Comparison of ENCODE assay signal across 17 mouse cellular contexts in genomic region chr16:23885098-23885497, GRCm38 (mm10). TPM values are rescaled to one million over a fixed set of nuclear protein-coding genes. Genes with fewer than 3 reads are reported as not detected.
"Had no signal": no experiment of that assay in that cellular context is flagged by ENCODE, and none has a peak within 500 bp of the region (broad histone marks: within the 10 kb centered on the region; RNA-seq: fewer than 3 reads in every experiment).

No protein-coding gene starts in this region.

- H3K4me2 ChIP-seq: kidney, embryonic 15.5 days; limb, embryonic 15.5 days; liver, embryonic 12.5 days; lung, embryonic 14.5 days; midbrain, embryonic 12.5 days; neural tube, embryonic 12.5 days had no signal

- H3K9me3 ChIP-seq: kidney, embryonic 15.5 days; limb, embryonic 15.5 days; liver, embryonic 12.5 days; midbrain, embryonic 12.5 days; neural tube, embryonic 12.5 days had no signal

- H3K4me1 ChIP-seq: kidney, embryonic 15.5 days; limb, embryonic 15.5 days; liver, embryonic 12.5 days had no signal

- DNase-seq: kidney, postnatal 14 days; left cerebral cortex, postnatal 4 days; lung, embryonic 14.5 days; lung, postnatal 10 days; lung, postnatal 4 days; right cerebral cortex, postnatal 14 days; thymus, postnatal 4 days had no signal

- H3K9ac ChIP-seq: kidney, embryonic 15.5 days; limb, embryonic 15.5 days; liver, embryonic 12.5 days; lung, embryonic 14.5 days; midbrain, embryonic 12.5 days; neural tube, embryonic 12.5 days had no signal

- H3K27ac ChIP-seq: kidney, embryonic 15.5 days; limb, embryonic 15.5 days; liver, embryonic 12.5 days; midbrain, embryonic 12.5 days; neural tube, embryonic 12.5 days; stomach, postnatal 0 days had no signal

- H3K36me3 ChIP-seq: kidney, embryonic 15.5 days; limb, embryonic 15.5 days; liver, embryonic 12.5 days; midbrain, embryonic 12.5 days; neural tube, embryonic 12.5 days had no signal

- H3K4me3 ChIP-seq: kidney, embryonic 15.5 days; limb, embryonic 15.5 days; liver, embryonic 12.5 days; midbrain, embryonic 12.5 days; myocyte; neural tube, embryonic 12.5 days had no signal

- ATAC-seq: liver, embryonic 12.5 days had no signal

RNA-seq across cellular contexts. Expression of gene Sst, which starts 5.7 kb away (rescaled TPM):
- polyA plus RNA-seq: liver, embryonic 12.5 days; lung, embryonic 14.5 days; myocyte had no signal

RNA-seq across cellular contexts. Expression of gene Rtp2, which starts 47.1 kb away (rescaled TPM):
- polyA plus RNA-seq: kidney, embryonic 15.5 days; large intestine, adult 2 months; limb, embryonic 15.5 days; liver, embryonic 12.5 days; liver, embryonic 16.5 days; lung, embryonic 14.5 days; midbrain, embryonic 12.5 days; neural tube, embryonic 12.5 days; small intestine, adult 2 months; stomach, postnatal 0 days had no signal
